Mouse (Mus musculus): Measurements from ENCODE around the gene C5ar2. TPM values are rescaled to one million over a fixed set of nuclear protein-coding genes. Genes with fewer than 3 reads are reported as not detected.
A peak's percentile ranks its signal among the peaks of the same experiment; 100 is the strongest.

The C5ar2 gene
- total and polyA plus RNA-seq, 2 experiments from 2014 or later = 0.18 TPM; not detected in 1

GRCm38 (mm10) chr7:16213196-16213595 is 30.8 kb downstream of the C5ar2 start:
- no peak for ATAC-seq
- no peaks in the 10 kb centered on the region for H3K27me3 ChIP-seq (ENCODE audit: insufficient read depth, low read length)
- H3K9me3 ChIP-seq (ENCODE audit: low read length) = no peaks in the 10 kb centered on the region
- peaks cover 56% of the 10 kb centered on the region for H3K36me3 ChIP-seq (ENCODE audit: insufficient read depth, low read length)
- no peak for DNase-seq (ENCODE audit: low spot score)
- no peak for TF ChIP-seq CTCF (IDR thresholded peaks at IDR 0.05; ENCODE audit: low read depth)
- no peak overlapping the region for H3K4me3 ChIP-seq (ENCODE audit: low read length)
- H3K9ac ChIP-seq (replicated peaks; ENCODE audit: low read length) = no peak overlapping the region
- no peaks in the 10 kb centered on the region for H3K4me1 ChIP-seq (ENCODE audit: insufficient read depth, low read length)
- H3K27ac ChIP-seq = no peak overlapping the region
- WGBS = 96% methylated on average over 6 of the region's 6 CpGs
- no peak overlapping the region for H3K4me2 ChIP-seq (ENCODE audit: low read depth, low read length)

DNA sequence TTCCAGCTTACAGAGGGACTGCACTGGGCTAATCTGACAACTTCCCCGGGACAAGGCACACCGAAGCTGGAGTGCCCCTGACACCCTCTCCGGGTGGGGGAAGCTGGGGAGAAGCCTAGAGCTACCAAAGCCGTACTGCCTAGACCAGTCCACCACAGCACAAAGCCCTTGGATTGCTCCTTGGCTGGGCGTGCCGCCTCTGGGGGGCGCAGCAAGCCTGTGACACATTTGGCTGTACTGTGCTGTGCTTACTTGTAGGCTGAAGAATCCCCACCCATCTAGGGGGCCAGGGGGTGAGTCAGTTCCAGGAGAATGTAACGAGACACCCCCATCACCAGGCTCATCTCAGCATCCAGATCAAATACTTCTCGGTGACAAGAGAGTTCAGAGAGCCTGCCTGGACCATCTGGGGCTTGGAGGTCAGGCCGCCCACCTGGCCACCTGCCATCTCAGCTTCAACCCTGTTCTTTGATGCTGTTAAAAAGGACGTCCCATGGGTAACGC is 33.0 kb downstream of the C5ar2 start:
- H3K4me2 ChIP-seq (ENCODE audit: low read depth, low read length) = no peak overlapping the region
- H3K36me3 ChIP-seq (ENCODE audit: insufficient read depth, low read length) = peaks cover 48% of the 10 kb centered on the region
- no peak overlapping the region for H3K9ac ChIP-seq (replicated peaks; ENCODE audit: low read length)
- no peaks in the 10 kb centered on the region for H3K27me3 ChIP-seq (ENCODE audit: insufficient read depth, low read length)
- no peaks in the 10 kb centered on the region for H3K4me1 ChIP-seq (ENCODE audit: insufficient read depth, low read length)
- H3K4me3 ChIP-seq (ENCODE audit: low read length) = no peak overlapping the region
- no peak overlapping the region for H3K27ac ChIP-seq
- DNase-seq (ENCODE audit: low spot score) (no peak), ATAC-seq (0 out of 2 replicates have a peak, but pooled peaks have one; percentile 41)
- 72% methylated on average over 12 of the region's 12 CpGs for WGBS
- TF ChIP-seq CTCF (IDR thresholded peaks at IDR 0.05; ENCODE audit: low read depth) = peak; percentile 41
- no peaks in the 10 kb centered on the region for H3K9me3 ChIP-seq (ENCODE audit: low read length)

DNA sequence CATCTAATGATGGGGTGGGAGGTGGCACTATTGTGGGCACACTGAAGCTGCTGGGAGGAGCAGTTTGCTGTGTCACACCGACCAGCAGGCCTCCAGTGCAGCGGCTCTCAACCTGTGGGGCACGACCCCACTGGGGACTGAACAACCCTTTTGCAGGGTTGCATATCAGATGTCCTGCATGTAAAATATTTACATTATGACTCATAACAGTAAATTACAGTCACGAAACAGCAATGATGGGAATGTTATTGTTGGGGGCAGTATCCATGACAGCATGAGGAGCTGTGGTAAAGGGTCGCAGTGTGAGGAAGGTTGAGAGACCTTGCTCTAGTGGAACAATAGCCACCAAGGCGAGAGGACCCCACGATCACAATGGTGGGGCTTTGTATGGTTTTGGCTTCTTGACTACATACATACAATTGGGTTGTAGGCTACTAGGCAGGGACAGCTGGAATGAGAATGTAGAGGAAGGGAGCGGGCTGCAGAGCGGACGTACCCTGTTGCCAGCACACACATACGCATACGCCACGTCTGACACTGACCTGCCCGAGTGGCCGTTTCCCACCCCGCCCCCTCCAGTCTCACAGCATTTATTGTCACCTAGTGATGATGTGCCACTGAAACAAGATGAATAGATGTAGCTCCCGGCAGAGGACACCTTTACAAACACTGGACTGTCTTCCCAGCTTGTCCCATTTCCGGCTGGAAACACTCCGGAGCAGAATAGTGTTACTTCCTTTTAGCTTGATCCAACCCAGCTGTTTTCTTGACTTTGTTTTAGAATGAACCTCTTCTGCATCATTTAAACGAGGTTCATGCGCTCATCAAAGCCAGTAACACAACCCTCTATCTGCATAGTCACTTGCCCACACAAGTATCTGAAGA is 34.9 kb downstream of the C5ar2 start:
- H3K36me3 ChIP-seq (ENCODE audit: insufficient read depth, low read length) = peaks cover 39% of the 10 kb centered on the region
- no peak overlapping the region for H3K4me2 ChIP-seq (ENCODE audit: low read depth, low read length)
- no peak overlapping the region for H3K9ac ChIP-seq (replicated peaks; ENCODE audit: low read length)
- no peak for DNase-seq (ENCODE audit: low spot score)
- no peak for TF ChIP-seq CTCF (IDR thresholded peaks at IDR 0.05; ENCODE audit: low read depth)
- WGBS = 90% methylated on average over 21 of the region's 21 CpGs
- H3K27ac ChIP-seq = no peak overlapping the region
- no peaks in the 10 kb centered on the region for H3K4me1 ChIP-seq (ENCODE audit: insufficient read depth, low read length)
- no peaks in the 10 kb centered on the region for H3K27me3 ChIP-seq (ENCODE audit: insufficient read depth, low read length)
- ATAC-seq = no peak
- no peak overlapping the region for H3K4me3 ChIP-seq (ENCODE audit: low read length)
- H3K9me3 ChIP-seq (ENCODE audit: low read length) = no peaks in the 10 kb centered on the region

- Histone ChIP-seq H3K4me3 (ENCODE audit: low read length) (no peak overlapping the region), H3K4me1 (ENCODE audit: insufficient read depth, low read length) (no peaks in the 10 kb centered on the region), H3K4me2 (ENCODE audit: low read depth, low read length) (no peak overlapping the region), H3K27me3 (ENCODE audit: insufficient read depth, low read length) (no peaks in the 10 kb centered on the region), H3K9me3 (ENCODE audit: low read length) (no peaks in the 10 kb centered on the region), H3K36me3 (ENCODE audit: insufficient read depth, low read length) (peaks cover 34% of the 10 kb centered on the region), H3K9ac (replicated peaks; ENCODE audit: low read length) (no peak overlapping the region), H3K27ac (no peak overlapping the region)
- TF ChIP-seq CTCF (IDR thresholded peaks at IDR 0.05; ENCODE audit: low read depth) = no peak
- DNase-seq (ENCODE audit: low spot score) = no peak
- no peak; the same call in 1 of the 2 replicates for ATAC-seq
- 89% methylated on average over 10 of the region's 10 CpGs for WGBS
These were observed 36.5 kb downstream of the C5ar2 start for GRCm38 (mm10) chr7:16207496-16207895.

DNA sequence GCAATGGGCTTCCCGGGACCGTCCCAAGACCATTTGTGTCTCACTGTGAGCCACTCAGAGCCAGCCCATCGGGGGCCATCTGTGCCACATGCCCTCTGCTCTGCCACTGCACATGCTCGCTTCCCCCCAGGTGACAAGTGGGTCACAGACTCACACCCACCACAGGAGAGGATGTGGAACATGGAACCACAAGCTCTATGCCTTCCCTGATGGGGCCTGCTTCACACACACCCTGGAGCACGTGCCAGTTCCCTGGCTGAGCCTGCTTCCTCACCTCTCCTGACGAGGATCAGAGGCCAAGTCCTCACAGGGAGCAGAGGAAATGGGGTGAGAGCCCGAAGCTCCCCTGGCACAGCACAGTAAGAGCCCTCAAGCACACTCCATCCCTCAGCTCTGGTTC is 36.9 kb downstream of the C5ar2 start:
- Histone ChIP-seq H3K9me3 (ENCODE audit: low read length) (no peaks in the 10 kb centered on the region), H3K4me1 (ENCODE audit: insufficient read depth, low read length) (no peaks in the 10 kb centered on the region), H3K36me3 (ENCODE audit: insufficient read depth, low read length) (peaks cover 37% of the 10 kb centered on the region), H3K27ac (no peak overlapping the region), H3K4me2 (ENCODE audit: low read depth, low read length) (no peak overlapping the region), H3K4me3 (ENCODE audit: low read length) (no peak overlapping the region), H3K9ac (replicated peaks; ENCODE audit: low read length) (no peak overlapping the region), H3K27me3 (ENCODE audit: insufficient read depth, low read length) (no peaks in the 10 kb centered on the region)
- no peak for ATAC-seq
- DNase-seq (ENCODE audit: low spot score) = no peak
- no peak for TF ChIP-seq CTCF (IDR thresholded peaks at IDR 0.05; ENCODE audit: low read depth)
- 83% methylated on average over 7 of the region's 7 CpGs for whole genome bisulfite sequencing

DNA sequence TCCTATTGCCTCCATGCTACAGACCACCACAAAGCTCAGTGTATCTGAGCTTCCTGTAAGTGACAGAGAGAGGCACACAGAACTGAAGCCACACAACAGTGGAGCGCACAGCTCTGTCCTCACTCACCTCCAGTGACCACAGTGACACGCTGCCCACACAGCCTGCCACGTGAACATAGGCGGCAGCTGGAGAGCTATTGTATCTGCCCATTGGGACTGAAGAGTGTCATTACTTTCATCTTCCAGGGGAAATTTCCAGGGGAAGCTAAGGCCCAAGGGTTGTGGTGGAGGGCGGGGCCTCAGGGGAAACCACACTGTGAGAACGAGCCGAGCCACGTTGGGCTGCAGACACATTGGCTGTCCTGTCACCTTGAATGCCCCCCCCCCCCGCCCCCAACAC is 39.2 kb downstream of the C5ar2 start:
- DNase-seq (ENCODE audit: low spot score) (no peak), ATAC-seq (no peak)
- Histone ChIP-seq H3K4me1 (ENCODE audit: insufficient read depth, low read length) (no peaks in the 10 kb centered on the region), H3K4me2 (ENCODE audit: low read depth, low read length) (no peak overlapping the region), H3K9ac (replicated peaks; ENCODE audit: low read length) (no peak overlapping the region), H3K27me3 (ENCODE audit: insufficient read depth, low read length) (no peaks in the 10 kb centered on the region), H3K4me3 (ENCODE audit: low read length) (no peak overlapping the region), H3K36me3 (ENCODE audit: insufficient read depth, low read length) (peaks cover 42% of the 10 kb centered on the region), H3K27ac (no peak overlapping the region), H3K9me3 (ENCODE audit: low read length) (no peaks in the 10 kb centered on the region)
- 80% methylated on average over 9 of the region's 9 CpGs for WGBS
- no peak for TF ChIP-seq CTCF (IDR thresholded peaks at IDR 0.05; ENCODE audit: low read depth)

- no peaks in the 10 kb centered on the region for H3K9me3 ChIP-seq (ENCODE audit: low read length)
- H3K4me1 ChIP-seq (ENCODE audit: insufficient read depth, low read length) = no peaks in the 10 kb centered on the region
- H3K4me2 ChIP-seq (ENCODE audit: low read depth, low read length) = no peak overlapping the region
- H3K27ac ChIP-seq = no peak overlapping the region
- no peak for TF ChIP-seq CTCF (IDR thresholded peaks at IDR 0.05; ENCODE audit: low read depth)
- WGBS = 92% methylated on average over 13 of the region's 13 CpGs
- no peak overlapping the region for H3K4me3 ChIP-seq (ENCODE audit: low read length)
- ATAC-seq (no peak), DNase-seq (ENCODE audit: low spot score) (no peak)
- peaks cover 52% of the 10 kb centered on the region for H3K36me3 ChIP-seq (ENCODE audit: insufficient read depth, low read length)
- H3K9ac ChIP-seq (replicated peaks; ENCODE audit: low read length) = no peak overlapping the region
- no peaks in the 10 kb centered on the region for H3K27me3 ChIP-seq (ENCODE audit: insufficient read depth, low read length)
These were observed 40.5 kb downstream of the C5ar2 start for GRCm38 (mm10) chr7:16203505-16203903.

Measured in hindbrain, postnatal 0 days (tissue).